Mouse (Mus musculus): ENCODE results near the gene Plxna2. TPM values are rescaled to one million over a fixed set of nuclear protein-coding genes. Genes with fewer than 3 reads are reported as not detected.

Plxna2 gene
- polyA plus RNA-seq, 1 experiment, result 4.0 TPM

DNA sequence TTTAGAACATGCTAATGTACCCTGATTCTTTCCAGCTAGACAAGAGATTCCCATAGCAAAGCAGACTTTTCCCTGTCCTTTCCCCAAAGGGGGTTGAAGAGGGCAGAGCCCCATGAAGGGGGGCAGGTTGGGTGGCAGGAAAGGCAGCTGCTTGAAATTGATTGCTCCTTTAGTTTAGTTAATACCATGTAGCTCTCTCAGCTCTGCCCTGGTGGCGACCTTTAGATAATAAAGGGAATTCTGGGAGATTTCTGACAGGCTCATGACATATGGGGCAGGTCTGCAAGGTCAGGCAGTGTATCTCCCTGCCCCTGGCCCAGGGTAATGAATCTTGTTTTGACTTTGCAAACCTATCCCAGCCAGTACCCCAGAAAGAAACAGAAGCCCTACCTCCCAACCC lies 17.4 kb downstream of the Plxna2 start:
- no peaks in the 10 kb centered on the region for H3K4me1 ChIP-seq (replicated peaks; ENCODE audit: control insufficient read depth, insufficient read depth, low read length)
- H3K27ac ChIP-seq (ENCODE audit: control insufficient read depth, insufficient read depth, low read length), result no peak overlapping the region
- 71% methylated on average over 1 of the region's 1 CpGs for WGBS
- no peak overlapping the region for H3K4me3 ChIP-seq (ENCODE audit: control insufficient read depth, insufficient read depth, low read length)
- no peaks in the 10 kb centered on the region for H3K36me3 ChIP-seq (ENCODE audit: control insufficient read depth, insufficient read depth, low read length)
- TF ChIP-seq CTCF (IDR thresholded peaks at IDR 0.05; ENCODE audit: borderline replicate concordance, control insufficient read depth, extremely low read depth, insufficient read depth, low read length, poor library complexity) (no peak), POLR2A (IDR thresholded peaks at IDR 0.05; ENCODE audit: control insufficient read depth, extremely low read depth, insufficient read depth, low read length, poor library complexity) (no peak)
- no peaks in the 10 kb centered on the region for H3K27me3 ChIP-seq (ENCODE audit: control insufficient read depth, insufficient read depth, low read length)
- DNase-seq, result no peak

DNA sequence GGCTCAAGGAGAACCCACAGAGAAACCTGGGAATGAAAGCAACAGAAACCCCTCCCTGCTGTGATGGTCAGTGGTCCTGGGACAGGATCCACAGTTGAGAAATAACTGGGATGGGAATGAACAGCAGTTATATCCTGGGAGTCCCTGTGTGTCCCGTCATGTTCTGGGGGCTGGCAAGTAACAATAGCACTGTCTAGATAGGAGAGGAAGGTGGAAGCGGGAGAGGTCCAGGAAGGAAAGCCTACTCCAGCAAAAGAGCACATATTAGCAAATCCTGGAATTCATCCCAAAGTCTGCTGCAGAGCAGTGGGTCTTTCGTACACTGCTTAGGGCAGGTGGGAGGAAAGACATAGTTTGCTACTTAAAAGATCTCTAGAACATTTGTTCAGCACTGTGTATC lies 17.9 kb downstream of the Plxna2 start:
- no peak for TF ChIP-seq CTCF (IDR thresholded peaks at IDR 0.05; ENCODE audit: borderline replicate concordance, control insufficient read depth, extremely low read depth, insufficient read depth, low read length, poor library complexity)
- TF ChIP-seq POLR2A (IDR thresholded peaks at IDR 0.05; ENCODE audit: control insufficient read depth, extremely low read depth, insufficient read depth, low read length, poor library complexity), result no peak
- WGBS, result 91% methylated on average over 3 of the region's 3 CpGs
- no peaks in the 10 kb centered on the region for H3K4me1 ChIP-seq (replicated peaks; ENCODE audit: control insufficient read depth, insufficient read depth, low read length)
- H3K27me3 ChIP-seq (ENCODE audit: control insufficient read depth, insufficient read depth, low read length), result no peaks in the 10 kb centered on the region
- DNase-seq, result no peak
- no peak overlapping the region for H3K27ac ChIP-seq (ENCODE audit: control insufficient read depth, insufficient read depth, low read length)
- no peaks in the 10 kb centered on the region for H3K36me3 ChIP-seq (ENCODE audit: control insufficient read depth, insufficient read depth, low read length)
- no peak overlapping the region for H3K4me3 ChIP-seq (ENCODE audit: control insufficient read depth, insufficient read depth, low read length)

DNA sequence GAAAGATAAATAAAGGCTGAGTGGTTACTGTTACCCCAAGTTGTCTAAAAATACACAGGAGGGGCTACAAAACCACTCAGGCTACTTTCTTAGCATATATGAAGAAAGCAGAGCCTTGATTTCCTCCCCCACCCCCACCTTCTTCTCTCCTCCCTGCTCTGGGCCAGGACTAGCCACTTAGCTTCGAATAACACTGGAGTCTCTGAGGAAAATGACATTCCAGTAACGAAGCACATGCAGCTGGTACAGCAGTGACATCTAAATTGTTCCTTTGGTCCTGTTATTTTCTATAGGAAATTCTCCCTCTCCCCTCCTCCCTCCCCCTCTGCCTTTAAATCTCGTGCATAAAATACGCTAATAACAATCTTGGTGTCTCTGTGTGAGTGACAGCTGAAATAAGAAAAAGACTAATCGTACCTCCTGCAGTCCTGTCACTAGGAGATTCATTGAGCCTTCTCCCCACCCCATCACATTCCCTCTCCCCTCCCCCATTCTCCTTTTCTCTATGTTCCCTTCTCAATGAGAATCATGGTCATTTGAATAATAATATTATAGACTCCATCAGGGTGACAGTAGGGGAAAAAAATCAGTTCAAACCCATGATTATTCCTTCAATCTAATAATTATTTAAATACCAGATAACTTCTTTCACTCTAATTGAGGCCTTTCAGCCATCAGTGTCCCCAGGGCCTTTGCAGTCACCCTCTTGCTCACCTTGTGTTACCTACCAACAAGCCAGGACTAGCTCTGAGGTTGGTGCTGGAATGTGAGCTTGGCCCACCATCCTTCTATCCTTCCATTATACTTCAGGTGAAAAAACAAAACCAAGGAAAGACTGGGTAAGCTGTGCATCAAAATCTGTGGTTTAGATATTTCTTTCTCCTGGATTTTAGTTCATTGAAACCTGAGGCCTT lies 19.6 kb downstream of the Plxna2 start:
- 83% methylated on average over 5 of the region's 5 CpGs for WGBS
- H3K27ac ChIP-seq (ENCODE audit: control insufficient read depth, insufficient read depth, low read length), result no peak overlapping the region

DNA sequence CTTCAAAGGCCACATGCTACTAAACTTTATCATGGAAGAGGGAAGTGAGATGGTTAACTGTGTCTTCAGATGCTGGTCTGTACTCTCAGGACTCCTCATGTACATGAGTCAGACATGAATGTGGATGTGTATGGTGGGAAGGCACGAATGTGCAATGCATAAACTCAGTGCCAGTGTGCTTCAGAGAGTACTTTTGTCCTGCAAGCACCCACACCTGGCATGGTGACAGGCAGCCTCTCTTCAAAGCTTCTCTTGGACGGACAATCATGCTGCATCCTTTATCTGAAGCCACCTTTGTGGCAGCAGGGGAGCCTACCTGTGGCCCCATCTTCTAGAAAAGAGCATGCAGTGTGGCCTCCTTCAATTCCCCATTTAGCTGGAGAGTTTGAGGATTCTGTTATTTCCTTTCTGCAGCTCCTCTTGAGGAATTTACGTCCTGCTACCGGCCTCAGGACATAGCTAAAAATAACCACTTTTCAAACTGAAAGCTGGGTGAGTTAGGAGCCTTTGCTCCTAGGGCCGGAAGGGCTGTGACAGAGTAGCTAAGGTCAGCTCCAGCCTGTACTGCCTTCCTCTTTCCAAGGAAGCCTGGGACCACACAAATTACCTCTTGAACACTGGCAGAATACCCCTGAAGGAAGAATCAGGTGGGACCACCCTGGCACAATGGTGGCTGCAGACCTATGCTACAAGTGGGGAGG lies 23.7 kb downstream of the Plxna2 start:
- Histone ChIP-seq H3K4me1 (replicated peaks; ENCODE audit: control insufficient read depth, insufficient read depth, low read length) (no peaks in the 10 kb centered on the region), H3K4me3 (ENCODE audit: control insufficient read depth, insufficient read depth, low read length) (no peak overlapping the region), H3K36me3 (ENCODE audit: control insufficient read depth, insufficient read depth, low read length) (no peaks in the 10 kb centered on the region), H3K27me3 (ENCODE audit: control insufficient read depth, insufficient read depth, low read length) (no peaks in the 10 kb centered on the region), H3K27ac (ENCODE audit: control insufficient read depth, insufficient read depth, low read length) (no peak overlapping the region; the same call in 1 of the 2 replicates)
- no peak for TF ChIP-seq CTCF (IDR thresholded peaks at IDR 0.05; ENCODE audit: borderline replicate concordance, control insufficient read depth, extremely low read depth, insufficient read depth, low read length, poor library complexity)
- no peak for TF ChIP-seq POLR2A (IDR thresholded peaks at IDR 0.05; ENCODE audit: control insufficient read depth, extremely low read depth, insufficient read depth, low read length, poor library complexity)
- DNase-seq, result no peak
- 47% methylated on average over 5 of the region's 5 CpGs for WGBS

More for the DNA sequence above, 19.6 kb downstream of the Plxna2 start:
- Histone ChIP-seq H3K4me3 (ENCODE audit: control insufficient read depth, insufficient read depth, low read length) (no peak overlapping the region), H3K27me3 (ENCODE audit: control insufficient read depth, insufficient read depth, low read length) (no peaks in the 10 kb centered on the region), H3K4me1 (replicated peaks; ENCODE audit: control insufficient read depth, insufficient read depth, low read length) (no peaks in the 10 kb centered on the region), H3K36me3 (ENCODE audit: control insufficient read depth, insufficient read depth, low read length) (no peaks in the 10 kb centered on the region)
- TF ChIP-seq CTCF (IDR thresholded peaks at IDR 0.05; ENCODE audit: borderline replicate concordance, control insufficient read depth, extremely low read depth, insufficient read depth, low read length, poor library complexity), result no peak
- no peak for TF ChIP-seq POLR2A (IDR thresholded peaks at IDR 0.05; ENCODE audit: control insufficient read depth, extremely low read depth, insufficient read depth, low read length, poor library complexity)
- no peak for DNase-seq

DNA sequence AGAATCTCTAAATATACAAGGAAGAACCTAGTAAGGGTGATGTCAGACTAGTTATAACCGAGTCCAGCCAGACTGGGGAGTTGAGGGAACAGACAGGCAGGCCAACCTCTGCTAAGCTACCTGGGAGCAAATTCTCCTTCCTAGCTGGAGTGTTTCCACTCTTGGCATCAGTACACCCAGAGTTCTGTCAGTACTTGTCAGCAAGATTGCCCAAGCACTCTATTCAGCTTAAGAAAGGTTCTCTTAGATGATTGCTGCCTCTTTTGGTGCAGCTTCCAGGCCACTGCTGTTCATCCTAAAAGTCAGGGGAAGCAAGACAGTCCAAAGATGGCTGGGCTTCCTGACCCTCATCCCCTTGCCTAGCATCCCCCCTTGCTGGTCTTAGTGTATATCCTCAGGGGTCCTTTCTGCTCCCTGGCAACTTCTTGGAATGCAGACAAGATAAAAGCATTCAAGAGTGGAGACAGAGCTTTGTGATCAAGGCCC lies 24.3 kb downstream of the Plxna2 start:
- no peaks in the 10 kb centered on the region for H3K4me1 ChIP-seq (replicated peaks; ENCODE audit: control insufficient read depth, insufficient read depth, low read length)
- H3K4me3 ChIP-seq (ENCODE audit: control insufficient read depth, insufficient read depth, low read length), result no peak overlapping the region
- H3K36me3 ChIP-seq (ENCODE audit: control insufficient read depth, insufficient read depth, low read length), result no peaks in the 10 kb centered on the region
- no peak overlapping the region; the same call in 1 of the 2 replicates for H3K27ac ChIP-seq (ENCODE audit: control insufficient read depth, insufficient read depth, low read length)
- H3K27me3 ChIP-seq (ENCODE audit: control insufficient read depth, insufficient read depth, low read length), result no peaks in the 10 kb centered on the region
- DNase-seq, result no peak
- 39% methylated on average over 1 of the region's 1 CpGs for WGBS
- TF ChIP-seq POLR2A (IDR thresholded peaks at IDR 0.05; ENCODE audit: control insufficient read depth, extremely low read depth, insufficient read depth, low read length, poor library complexity) (no peak), CTCF (IDR thresholded peaks at IDR 0.05; ENCODE audit: borderline replicate concordance, control insufficient read depth, extremely low read depth, insufficient read depth, low read length, poor library complexity) (no peak)

DNA sequence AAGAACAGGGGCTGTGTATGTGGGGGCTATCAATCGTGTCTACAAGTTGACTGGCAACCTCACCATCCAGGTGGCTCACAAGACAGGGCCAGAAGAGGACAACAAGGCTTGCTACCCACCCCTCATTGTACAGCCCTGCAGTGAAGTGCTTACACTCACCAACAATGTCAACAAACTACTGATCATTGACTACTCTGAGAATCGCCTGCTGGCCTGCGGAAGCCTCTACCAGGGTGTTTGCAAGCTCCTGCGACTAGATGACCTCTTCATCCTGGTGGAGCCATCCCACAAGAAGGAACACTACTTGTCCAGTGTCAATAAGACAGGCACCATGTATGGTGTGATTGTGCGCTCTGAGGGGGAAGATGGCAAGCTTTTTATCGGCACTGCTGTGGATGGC lies 25.9 kb downstream of the Plxna2 start:
- no peaks in the 10 kb centered on the region for H3K36me3 ChIP-seq (ENCODE audit: control insufficient read depth, insufficient read depth, low read length)
- 96% methylated on average over 6 of the region's 6 CpGs for whole genome bisulfite sequencing
- H3K27ac ChIP-seq (ENCODE audit: control insufficient read depth, insufficient read depth, low read length), result no peak overlapping the region
- no peak overlapping the region for H3K4me3 ChIP-seq (ENCODE audit: control insufficient read depth, insufficient read depth, low read length)
- TF ChIP-seq POLR2A (IDR thresholded peaks at IDR 0.05; ENCODE audit: control insufficient read depth, extremely low read depth, insufficient read depth, low read length, poor library complexity) (no peak), CTCF (IDR thresholded peaks at IDR 0.05; ENCODE audit: borderline replicate concordance, control insufficient read depth, extremely low read depth, insufficient read depth, low read length, poor library complexity) (no peak)
- no peaks in the 10 kb centered on the region for H3K27me3 ChIP-seq (ENCODE audit: control insufficient read depth, insufficient read depth, low read length)
- no peak for DNase-seq
- no peaks in the 10 kb centered on the region for H3K4me1 ChIP-seq (replicated peaks; ENCODE audit: control insufficient read depth, insufficient read depth, low read length)
